Mouse (Mus musculus) stomach, postnatal 0 days (tissue): Measurements from ENCODE around the gene Gadd45gip1. TPM values are rescaled to one million over a fixed set of nuclear protein-coding genes. Genes with fewer than 3 reads are reported as not detected.
A peak's percentile ranks its signal among the peaks of the same experiment; 100 is the strongest.

Source experiments
- ATAC-seq: fragments of 200-750 bp; cut with Nextera tagmentation; 2 replicates; pipeline ENCODE4 v1.8.0; 2017; ENCODE audit not compliant: low FRiP score, low TSS enrichment
- DNase-seq: peaks from one replicate; pipeline ENCODE4 v3.0.0-alpha.2; 2016; ENCODE audit warnings: low spot score
- H3K27ac ChIP-seq: fragments of 300-500 bp; sonication (generic); replicated peaks from 2 replicates; pipeline ENCODE4 v1.5.1; 2014; ENCODE audit warnings: mild to moderate bottlenecking, control low read depth
- H3K27me3 ChIP-seq: fragments of 300-500 bp; sonication (generic); 2 replicates; pipeline ENCODE4 v1.6.1; 2014; ENCODE audit warnings: low read length; ENCODE audit not compliant: control insufficient read depth, insufficient read depth
- H3K36me3 ChIP-seq: fragments of 300-500 bp; sonication (generic); 2 replicates; pipeline ENCODE4 v1.6.1; 2014; ENCODE audit warnings: low read length, mixed read lengths; ENCODE audit not compliant: control insufficient read depth, insufficient read depth
- H3K4me1 ChIP-seq: fragments of 300-500 bp; sonication (generic); replicated peaks from 2 replicates; pipeline ENCODE4 v1.6.1; 2014; ENCODE audit warnings: antibody characterized with exemption; ENCODE audit not compliant: control insufficient read depth, insufficient read depth
- H3K4me2 ChIP-seq: fragments of 300-500 bp; sonication (generic); replicated peaks from 2 replicates; pipeline ENCODE4 v1.6.1; 2014; ENCODE audit warnings: low read depth, mild to moderate bottlenecking, control low read depth, moderate library complexity
- H3K4me3 ChIP-seq: fragments of 300-500 bp; sonication (generic); 2 replicates; pipeline ENCODE4 v1.5.1; 2014; ENCODE audit warnings: low read depth, low read length, control low read depth
- H3K9ac ChIP-seq: fragments of 300-500 bp; sonication (generic); 2 replicates; pipeline ENCODE4 v1.6.1; 2014; ENCODE audit warnings: mild to moderate bottlenecking, low read length, control low read depth, mixed read lengths
- H3K9me3 ChIP-seq: fragments of 300-500 bp; sonication (generic); 2 replicates; pipeline ENCODE4 v1.6.1; 2016; ENCODE audit warnings: low read length; ENCODE audit not compliant: control insufficient read depth
- CTCF ChIP-seq: IDR thresholded peaks from 2 replicates; pipeline ENCODE4 v1.5.1; 2016; ENCODE audit warnings: antibody characterized with exemption, low read depth, mild to moderate bottlenecking, moderate library complexity
- EP300 ChIP-seq: optimal IDR thresholded peaks from 2 replicates; pipeline ENCODE3; 2016; ENCODE audit warnings: antibody characterized with exemption
- WGBS: fragments of 180-500 bp; shearing (Covaris S2); extraction: QIAGEN DNeasy Blood & Tissue Kit; methylation state at CpG from one replicate; pipeline ENCODE4 v1.1.7; 2014; 5-methylcytosine and 5-hydroxymethylcytosine counted together
- polyA plus RNA-seq: library from polyadenylated mRNA; unstranded; fragments of >200 nt; fragmentation: Nextera tagmentation; extraction: Ambion mirVana; gene quantifications from 2 replicates; pipeline ENCODE4 v1.2.1, GENCODE M21; 2015

Gadd45gip1 gene
- polyA plus RNA-seq, 1 experiment from 2014 or later = 38.5 TPM

DNA sequence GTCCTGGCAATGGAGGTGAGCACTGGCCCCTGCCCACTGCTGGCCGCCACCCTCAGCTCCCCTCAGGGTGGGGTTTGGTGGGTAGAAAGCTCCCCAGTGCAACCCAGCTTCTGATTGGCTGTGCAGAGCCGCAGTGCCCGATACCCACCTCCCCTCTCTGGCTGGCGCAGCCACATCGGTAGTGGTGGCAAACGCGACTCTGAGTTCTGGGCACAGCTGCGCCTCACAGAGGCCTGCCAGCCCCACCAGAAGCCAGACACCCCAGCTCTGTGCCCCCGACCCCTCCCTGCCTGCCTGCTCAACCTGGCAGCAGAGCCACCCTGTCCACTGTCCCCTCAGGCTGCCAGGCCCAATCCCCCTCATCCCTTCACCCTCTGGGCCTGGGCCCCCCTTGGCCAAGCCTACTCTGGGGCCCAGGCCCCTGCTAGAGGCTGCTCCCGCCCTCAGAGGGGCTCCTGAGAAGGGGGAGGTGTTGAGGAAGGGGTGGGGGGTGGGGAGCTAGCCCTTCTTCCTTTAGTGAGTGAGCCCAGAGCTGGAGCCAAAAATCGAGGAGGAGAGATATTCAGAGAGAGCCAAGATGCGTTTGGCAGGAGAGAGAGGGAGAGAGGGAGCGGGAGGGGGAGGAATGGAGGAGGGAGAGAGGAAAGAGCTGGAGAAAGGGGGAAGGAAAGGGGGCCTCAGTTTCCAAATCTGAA, 37.4 kb upstream of the Gadd45gip1 start:
- Histone ChIP-seq H3K27me3 (no peaks in the 10 kb centered on the region), H3K4me1 (peaks cover 24% of the 10 kb centered on the region), H3K27ac (peak overlapping the region; percentile 74), H3K36me3 (no peaks in the 10 kb centered on the region; the same call in 1 of the 2 replicates), H3K9ac (peak overlapping the region; percentile 45), H3K4me2 (peak overlapping the region; percentile 39), H3K4me3 (no peak overlapping the region), H3K9me3 (no peaks in the 10 kb centered on the region)
- no peak for TF ChIP-seq CTCF
- no peak for TF ChIP-seq EP300
- DNase-seq (no peak), ATAC-seq (peak; percentile 7; the same call in 1 of the 2 replicates)
- 52% methylated on average over 13 of the region's 13 CpGs for WGBS

- no peaks in the 10 kb centered on the region; the same call in 1 of the 2 replicates for H3K36me3 ChIP-seq
- ATAC-seq (no peak), DNase-seq (no peak)
- H3K4me1 ChIP-seq = peaks cover 22% of the 10 kb centered on the region
- no peak overlapping the region for H3K4me3 ChIP-seq
- no peak for TF ChIP-seq CTCF
- no peak for TF ChIP-seq EP300
- peak overlapping the region; percentile 14; the same call in 1 of the 2 replicates for H3K4me2 ChIP-seq
- no peaks in the 10 kb centered on the region for H3K27me3 ChIP-seq
- H3K27ac ChIP-seq = peak overlapping the region; percentile 74
- peak overlapping the region; percentile 45; the same call in 1 of the 2 replicates for H3K9ac ChIP-seq
- WGBS = 35% methylated on average over 7 of the region's 7 CpGs
- H3K9me3 ChIP-seq = no peaks in the 10 kb centered on the region
Observed at GRCm38 (mm10) chr8:84794486-84794885, 36.8 kb upstream of the Gadd45gip1 start.

DNA sequence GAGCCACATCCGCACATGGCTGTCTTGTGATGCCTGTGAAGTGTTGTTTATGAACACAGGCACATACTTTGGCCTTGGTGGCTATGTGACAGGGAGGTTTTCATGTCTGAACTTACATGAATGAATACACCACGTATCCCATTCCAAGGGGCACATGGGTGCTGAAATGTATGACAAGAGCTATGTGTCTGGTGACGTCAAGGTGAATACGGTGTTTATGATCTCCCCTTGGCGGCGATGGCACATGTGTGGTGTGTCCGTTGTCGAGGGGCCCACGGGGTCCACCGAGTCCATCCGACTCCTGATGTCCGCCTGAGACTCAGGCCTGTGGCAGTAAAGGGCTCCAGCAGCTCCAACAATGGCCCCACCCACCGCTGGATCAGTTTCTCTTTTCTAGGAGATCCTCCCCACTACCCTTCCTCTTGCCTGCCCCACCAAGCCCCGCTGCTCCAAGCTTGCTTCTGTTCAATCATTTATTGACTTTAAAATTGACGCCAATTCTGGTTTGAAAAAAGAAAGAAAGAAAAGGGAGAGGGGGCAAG, 34.0 kb upstream of the Gadd45gip1 start:
- H3K27me3 ChIP-seq = no peaks in the 10 kb centered on the region
- WGBS = 78% methylated on average over 15 of the region's 15 CpGs
- H3K4me1 ChIP-seq = peaks cover 15% of the 10 kb centered on the region
- no peaks in the 10 kb centered on the region for H3K9me3 ChIP-seq
- no peak overlapping the region for H3K4me2 ChIP-seq
- DNase-seq = no peak
- no peak overlapping the region for H3K27ac ChIP-seq
- no peak for TF ChIP-seq EP300
- TF ChIP-seq CTCF = no peak
- ATAC-seq = no peak
- no peaks in the 10 kb centered on the region; the same call in 1 of the 2 replicates for H3K36me3 ChIP-seq
- no peak overlapping the region for H3K9ac ChIP-seq
- no peak overlapping the region for H3K4me3 ChIP-seq

DNA sequence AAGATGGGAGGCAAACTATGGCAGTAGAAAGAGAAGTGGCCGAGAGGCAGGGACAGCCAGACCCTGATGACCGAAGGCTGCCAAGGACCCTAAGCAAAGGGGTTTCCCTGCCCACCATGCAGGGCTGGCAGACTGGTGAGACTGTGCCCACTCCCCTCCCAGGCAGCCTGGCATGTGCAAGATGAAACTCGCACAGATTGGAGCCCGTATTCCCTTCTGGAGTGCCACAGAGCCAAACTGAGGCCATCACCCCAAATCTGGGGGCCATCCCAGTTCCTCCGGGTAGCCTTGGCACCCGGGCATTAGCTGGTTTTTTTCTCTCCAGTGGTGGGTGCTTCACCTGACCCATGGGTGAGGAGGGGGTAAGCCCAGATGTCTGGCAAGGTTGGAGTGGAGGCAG, 33.4 kb upstream of the Gadd45gip1 start:
- no peak for TF ChIP-seq CTCF
- no peak for TF ChIP-seq EP300
- Histone ChIP-seq H3K9me3 (no peaks in the 10 kb centered on the region), H3K4me2 (peak overlapping the region; percentile 76), H3K4me1 (peaks cover 15% of the 10 kb centered on the region), H3K9ac (peak overlapping the region; percentile 97), H3K27ac (no peak overlapping the region), H3K4me3 (peak overlapping the region; percentile 10; the same call in 1 of the 2 replicates), H3K36me3 (no peaks in the 10 kb centered on the region; the same call in 1 of the 2 replicates), H3K27me3 (no peaks in the 10 kb centered on the region)
- ATAC-seq (no peak), DNase-seq (no peak)
- WGBS = 79% methylated on average over 6 of the region's 6 CpGs

- peak overlapping the region; percentile 97 for H3K27ac ChIP-seq
- no peak for DNase-seq
- no peak for ATAC-seq
- H3K4me1 ChIP-seq = peaks cover 12% of the 10 kb centered on the region
- H3K9ac ChIP-seq = peak overlapping the region; percentile 97
- H3K9me3 ChIP-seq = no peaks in the 10 kb centered on the region
- H3K4me2 ChIP-seq = peak overlapping the region; percentile 76
- no peaks in the 10 kb centered on the region; the same call in 1 of the 2 replicates for H3K36me3 ChIP-seq
- peak overlapping the region; percentile 62 for H3K4me3 ChIP-seq
- TF ChIP-seq EP300 (no peak), CTCF (no peak)
- 59% methylated on average over 10 of the region's 10 CpGs for WGBS
- no peaks in the 10 kb centered on the region for H3K27me3 ChIP-seq
Observed at GRCm38 (mm10) chr8:84798446-84799135, 32.7 kb upstream of the Gadd45gip1 start.
